Mouse (Mus musculus): ENCODE data around the gene Dzip3. TPM values are rescaled to one million over a fixed set of nuclear protein-coding genes. Genes with fewer than 3 reads are reported as not detected.

Gene Dzip3
- polyA plus RNA-seq (2012; rRNA removed): 35.2 and 74.4 TPM in 2 replicates

GRCm38 (mm10) chr16:48993559-48994342, at the start of gene Dzip3, which contains the start of gene Cip2a:
TSS of gene Dzip3 (minus strand) at chr16:48994165.
TSS of gene Cip2a (plus strand) at chr16:48994185.

Other genes starting within 250 kb of the Dzip3 start
- 0.04 TPM in 1 of 2 replicates, not detected in the other for gene Trat1, start 222.1 kb downstream of the Dzip3 start, polyA plus RNA-seq (2012; rRNA removed)
- gene Retnlb, start 177.3 kb downstream of the Dzip3 start, polyA plus RNA-seq (2012; rRNA removed): not detected in 2 replicates
- gene Retnla, start 151.6 kb downstream of the Dzip3 start, polyA plus RNA-seq (2012; rRNA removed): 0.10 TPM in 1 of 2 replicates, not detected in the other
- gene Retnlg, start 121.5 kb downstream of the Dzip3 start, polyA plus RNA-seq (2012; rRNA removed): 0.25 TPM in 1 of 2 replicates, not detected in the other
- 41.8 and 59.2 TPM in 2 replicates for gene Cip2a, start within 50 bp of the Dzip3 start, polyA plus RNA-seq (2012; rRNA removed)
- gene Myh15, start 63.3 kb upstream of the Dzip3 start, polyA plus RNA-seq (2012; rRNA removed): 0.01 and 0.06 TPM in 2 replicates

Measured in central nervous system, embryonic 11.5 days (tissue).